Mouse (Mus musculus): Measurements from ENCODE around the gene Fbxo48. TPM values are rescaled to one million over a fixed set of nuclear protein-coding genes. Genes with fewer than 3 reads are reported as not detected.

Fbxo48 gene
- 0.06 and 0.23 TPM in 2 replicates for polyA plus RNA-seq (2021; fragmentation: Nextera tagmentation)
- long read RNA-seq, experiment 1, result 0 reads
- long read RNA-seq, experiment 2, partial matches to known transcripts, result 0 of 1 reads
- long read RNA-seq, experiment 2, other reads (novel, unspliced or antisense), result 1 of 1 reads

DNA sequence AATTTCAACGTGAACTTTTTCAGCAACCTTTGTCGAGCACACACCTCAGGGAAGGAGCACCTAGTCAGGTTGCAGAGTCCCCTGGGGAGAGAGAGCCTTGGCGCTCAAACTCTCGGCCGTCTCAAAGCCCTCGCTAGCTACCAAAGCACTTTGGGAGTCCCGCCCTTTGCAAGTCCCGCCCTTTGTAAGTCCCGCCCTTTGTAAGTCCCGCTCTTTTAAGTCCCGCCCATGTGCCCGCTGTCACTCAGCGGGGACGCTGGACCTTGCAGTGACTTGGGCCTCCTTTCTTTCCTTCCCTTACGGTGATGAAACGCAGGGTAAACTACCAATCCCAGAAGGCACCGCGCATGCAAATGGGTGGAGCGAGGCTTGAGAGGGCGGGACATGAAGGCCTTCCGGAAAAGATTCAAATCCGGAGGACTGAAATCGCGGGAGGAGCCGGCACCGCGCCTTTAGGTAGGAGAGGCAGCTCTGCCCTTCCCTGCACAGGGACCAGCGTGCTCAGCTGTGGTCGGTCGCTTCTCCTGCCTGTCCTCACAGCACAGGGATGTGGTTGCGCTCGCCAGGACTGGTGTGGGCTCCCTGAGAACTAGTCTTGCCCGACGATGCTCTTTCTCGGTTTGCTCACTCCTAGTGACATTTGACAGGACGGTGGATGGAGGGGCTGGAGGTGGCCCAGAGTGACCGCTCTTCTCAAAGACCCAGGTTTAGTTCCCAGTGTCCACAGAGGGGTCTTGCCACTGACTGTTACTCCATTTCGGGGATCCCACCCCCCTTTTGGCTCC lies at the start of gene Fbxo48:
Gene Fbxo48, plus strand, starts transcription at position 400 of the 785 bp plus-strand sequence.

Other genes with a start within 250 kb of the Fbxo48 start
- gene Egfr, start 199.2 kb upstream of the Fbxo48 start, polyA plus RNA-seq (2021; fragmentation: Nextera tagmentation), result 1.9 and 2.0 TPM in 2 replicates
- gene Cnrip1, start 100.2 kb downstream of the Fbxo48 start, polyA plus RNA-seq (2021; fragmentation: Nextera tagmentation), result 136 and 154 TPM in 2 replicates
- 4.4 and 5.3 TPM in 2 replicates for gene Plek, start 101.0 kb downstream of the Fbxo48 start, polyA plus RNA-seq (2021; fragmentation: Nextera tagmentation)
- 161 and 239 TPM in 2 replicates for gene Ppp3r1, start 207.9 kb downstream of the Fbxo48 start, polyA plus RNA-seq (2021; fragmentation: Nextera tagmentation)
- gene Wdr92, start 230.7 kb downstream of the Fbxo48 start, polyA plus RNA-seq (2021; fragmentation: Nextera tagmentation), result 9.3 and 11.8 TPM in 2 replicates